Mouse (Mus musculus): Measurements from ENCODE around the gene Baz1b.
"Not testable (repeated sequence)": the region's sequence is repeated elsewhere in the genome, so short reads cannot be mapped to it uniquely, and the experiment has no call there.

Baz1b gene

DNA sequence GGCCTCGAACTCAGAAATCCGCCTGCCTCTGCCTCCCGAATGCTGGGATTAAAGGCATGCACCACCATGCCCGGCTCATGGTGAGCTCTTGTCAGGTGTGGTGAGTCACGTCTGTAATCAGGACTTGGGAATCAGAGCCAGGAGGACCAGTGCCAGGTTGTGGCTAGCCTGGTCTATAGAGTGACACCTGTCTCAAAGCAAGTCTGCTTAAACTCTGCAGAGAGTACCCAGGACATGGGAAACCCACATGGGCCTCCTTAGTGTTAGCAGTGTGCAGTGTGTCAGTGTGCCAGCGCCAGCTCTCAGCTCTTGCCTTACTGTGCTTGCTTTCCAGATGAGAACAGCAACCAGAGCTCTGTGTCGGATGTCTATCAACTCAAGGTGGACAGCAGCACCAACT is 7.4 kb upstream of the Baz1b start:
- no peak for DNase-seq (ENCODE audit: low spot score in 2 of 2)

DNA sequence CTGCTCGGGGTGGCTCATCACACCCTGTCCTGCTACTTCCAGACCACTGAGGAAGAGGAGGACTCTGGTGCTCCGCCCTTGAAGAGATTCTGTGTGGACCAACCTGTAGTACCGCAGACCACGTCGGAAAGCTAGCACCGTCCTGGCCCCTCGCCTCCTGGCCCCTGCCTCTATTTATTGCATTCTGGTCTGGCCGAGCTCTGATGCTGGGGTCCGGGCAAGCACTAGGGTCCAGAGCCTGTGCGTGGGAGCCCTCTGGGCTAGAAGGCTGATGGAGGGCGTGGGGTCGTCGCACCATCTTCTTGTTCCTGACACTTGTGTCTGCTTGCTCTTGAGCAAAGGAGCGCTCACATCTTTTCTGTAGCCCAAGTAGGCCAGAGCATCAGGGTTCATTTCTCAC is 6.3 kb upstream of the Baz1b start:
- DNase-seq (ENCODE audit: low spot score in 2 of 2): no peak

DNA sequence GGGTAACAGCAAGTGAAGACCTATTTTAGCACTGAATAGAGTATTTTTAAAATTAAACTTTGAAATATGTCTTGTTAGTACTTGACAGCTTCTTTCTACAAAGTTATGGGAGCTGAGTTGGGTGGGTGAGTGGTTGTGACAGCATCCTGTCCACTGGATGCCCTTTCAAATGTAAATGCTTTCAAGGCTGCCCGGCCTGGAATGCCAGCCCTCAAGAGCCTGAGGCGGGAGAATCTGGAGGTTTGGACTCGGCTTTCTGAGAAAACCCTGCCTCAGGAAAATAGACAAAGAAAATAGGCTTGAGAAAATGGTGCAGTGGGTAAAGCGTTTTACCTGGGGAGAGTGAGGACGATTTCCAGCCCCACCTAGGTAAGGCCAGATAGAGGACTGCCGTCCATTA is 5.3 kb upstream of the Baz1b start:
- DNase-seq (ENCODE audit: low spot score in 2 of 2): no peak

DNA sequence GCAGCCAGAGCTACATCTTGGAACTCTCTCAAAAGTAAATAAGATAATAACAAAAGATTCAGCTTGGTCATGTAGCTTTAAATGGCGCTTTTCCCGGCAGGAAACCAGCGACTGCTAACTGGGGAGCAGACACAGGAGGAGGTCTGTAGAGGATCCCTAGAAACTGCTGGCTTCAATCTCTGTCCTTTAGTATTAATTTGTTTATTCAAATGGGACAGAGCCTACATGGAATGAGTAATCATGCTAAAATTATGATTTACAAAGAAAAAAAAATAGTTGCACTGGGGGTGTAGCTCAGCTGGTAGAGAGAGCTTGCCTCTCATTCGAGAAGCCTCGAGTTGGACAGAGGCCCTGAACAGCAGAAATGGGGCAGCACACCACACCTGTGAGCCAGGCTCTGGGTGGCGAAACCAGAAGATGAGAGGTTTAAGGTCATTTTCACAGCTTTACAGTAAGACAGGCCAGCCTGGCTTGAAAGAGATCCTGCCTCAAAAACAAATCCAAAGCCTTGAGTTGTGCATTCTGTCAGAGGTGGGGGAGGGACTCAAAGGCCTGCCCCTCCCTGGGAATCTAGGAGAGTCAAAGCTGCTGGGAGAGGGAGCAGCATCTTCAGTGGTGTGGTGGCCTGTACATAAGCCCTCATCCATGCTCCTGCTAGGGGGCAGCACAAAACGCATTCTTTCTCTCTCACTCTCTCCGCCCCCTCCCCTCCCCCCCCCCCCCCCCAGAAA is 3.8 kb upstream of the Baz1b start:
- no peak for DNase-seq (ENCODE audit: low spot score in 2 of 2)

DNA sequence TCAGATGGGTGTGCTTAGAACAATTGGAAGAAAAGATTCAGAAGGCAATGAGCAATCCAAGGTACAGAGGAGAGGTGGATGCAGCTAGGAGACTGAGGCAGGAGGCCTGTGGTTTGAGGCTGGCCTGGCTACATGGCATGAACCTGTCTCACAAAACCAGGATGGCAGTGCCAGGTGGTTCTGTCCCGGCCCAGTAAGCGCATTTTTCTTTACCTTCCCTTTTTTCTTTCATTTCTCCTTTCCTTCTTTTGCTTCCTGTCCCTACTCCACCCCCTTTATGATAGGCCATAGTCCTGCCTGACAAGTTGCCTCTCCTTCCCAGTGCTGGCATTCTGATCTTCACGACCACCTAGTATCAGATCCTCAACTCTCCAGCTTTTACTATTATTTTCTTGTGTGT is 2.0 kb upstream of the Baz1b start:
- no peak for DNase-seq (ENCODE audit: low spot score in 2 of 2)

DNA sequence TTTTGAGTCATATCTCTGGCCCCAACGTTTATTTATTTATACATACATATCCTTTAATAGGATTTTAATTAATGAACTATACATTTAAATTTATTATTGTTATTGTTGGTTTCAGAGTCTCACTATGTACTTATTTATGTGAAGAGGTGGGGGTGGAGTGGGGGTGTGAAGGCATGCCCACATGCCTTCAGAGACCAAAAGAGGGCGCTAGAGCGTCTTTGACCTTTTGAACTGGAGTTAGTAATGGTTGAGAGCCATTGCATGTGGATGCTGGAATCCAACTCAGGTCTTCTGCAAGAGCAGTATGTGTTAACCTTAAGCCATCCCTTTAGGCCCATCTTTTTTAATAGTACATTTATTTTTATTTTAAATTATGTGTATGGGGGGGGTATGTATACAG is 1.5 kb upstream of the Baz1b start:
- DNase-seq (ENCODE audit: low spot score in 2 of 2): no peak

DNA sequence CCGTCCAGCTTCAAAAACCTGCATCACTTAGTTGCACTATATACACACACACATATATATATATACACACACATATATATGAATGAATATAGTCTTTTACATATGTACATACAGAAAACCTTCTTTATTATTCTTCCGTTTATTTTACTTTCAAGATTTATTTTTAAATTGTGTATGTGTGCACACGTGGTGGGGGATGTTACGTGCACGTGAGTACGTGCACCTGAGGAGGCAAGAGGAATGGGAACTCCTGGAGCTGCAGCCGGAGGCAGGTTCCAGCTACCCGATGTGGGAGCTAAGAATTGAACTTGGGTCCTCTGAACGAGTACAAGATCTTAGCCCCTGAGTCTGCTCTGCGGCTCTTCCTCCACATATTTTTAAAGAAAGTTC is 838 bp upstream of the Baz1b start:
- no peak for DNase-seq (ENCODE audit: low spot score in 2 of 2)

DNA sequence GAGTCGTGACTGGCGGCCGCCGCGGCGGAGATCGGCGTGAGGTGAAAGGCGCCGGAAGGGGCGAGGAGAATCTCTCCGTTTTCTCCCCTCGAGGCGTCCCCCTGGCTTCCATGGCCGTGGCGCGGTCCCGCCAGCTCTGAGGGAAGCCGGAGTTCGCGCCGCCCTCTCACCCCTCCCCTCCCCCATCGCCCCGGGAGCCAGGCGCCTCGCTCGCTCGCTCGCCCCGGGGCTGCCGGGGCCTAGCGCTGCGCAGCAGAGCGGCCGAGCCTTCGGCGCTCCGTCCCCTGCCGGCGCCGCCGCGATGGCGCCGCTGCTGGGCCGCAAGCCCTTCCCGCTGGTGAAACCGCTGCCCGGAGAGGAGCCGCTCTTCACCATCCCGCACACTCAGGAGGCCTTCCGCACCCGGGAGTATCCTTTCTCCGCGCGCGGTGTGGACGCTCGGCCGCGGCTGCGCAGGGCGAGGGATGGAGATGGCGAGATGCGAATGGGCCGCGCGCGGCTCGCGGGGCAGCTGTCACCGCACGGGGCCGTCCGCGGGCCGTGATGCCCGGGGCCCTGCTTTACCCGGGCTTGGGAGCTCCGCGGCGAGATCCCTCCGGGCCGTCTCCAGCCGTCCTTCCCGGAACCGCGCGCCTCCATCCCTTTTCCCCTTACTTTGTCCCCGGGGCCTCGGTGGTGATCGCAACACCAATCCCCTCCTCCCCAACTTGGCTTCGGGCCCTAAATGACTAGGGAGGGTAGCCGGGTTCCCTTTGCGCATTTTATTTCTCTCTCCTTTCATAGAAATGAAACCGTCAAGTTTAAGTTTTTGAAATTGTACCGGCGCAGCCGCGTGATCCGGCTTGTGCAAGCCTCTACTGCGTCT is 517 bp downstream of the Baz1b start:
- DNase-seq (ENCODE audit: low spot score in 2 of 2): peak in 1 of 2 experiments; percentile 40

DNA sequence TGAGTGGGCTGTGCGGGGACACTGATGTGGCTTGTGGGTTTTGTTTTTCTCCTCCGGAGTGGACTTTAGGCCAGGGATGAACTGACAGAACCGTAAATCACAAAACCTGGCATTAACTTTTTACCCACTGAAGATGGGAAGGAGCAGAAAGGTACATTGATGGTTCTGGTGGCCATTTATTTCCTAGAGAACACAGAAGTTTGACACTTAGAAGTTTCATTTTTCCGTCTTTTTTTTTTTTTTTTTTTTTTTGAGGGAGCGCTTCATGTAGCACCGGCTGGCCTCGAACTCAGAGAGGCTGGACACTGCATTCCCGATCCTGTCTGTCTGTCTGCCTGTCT is 1.1 kb downstream of the Baz1b start:
- no peak for DNase-seq (ENCODE audit: low spot score in 2 of 2)

DNA sequence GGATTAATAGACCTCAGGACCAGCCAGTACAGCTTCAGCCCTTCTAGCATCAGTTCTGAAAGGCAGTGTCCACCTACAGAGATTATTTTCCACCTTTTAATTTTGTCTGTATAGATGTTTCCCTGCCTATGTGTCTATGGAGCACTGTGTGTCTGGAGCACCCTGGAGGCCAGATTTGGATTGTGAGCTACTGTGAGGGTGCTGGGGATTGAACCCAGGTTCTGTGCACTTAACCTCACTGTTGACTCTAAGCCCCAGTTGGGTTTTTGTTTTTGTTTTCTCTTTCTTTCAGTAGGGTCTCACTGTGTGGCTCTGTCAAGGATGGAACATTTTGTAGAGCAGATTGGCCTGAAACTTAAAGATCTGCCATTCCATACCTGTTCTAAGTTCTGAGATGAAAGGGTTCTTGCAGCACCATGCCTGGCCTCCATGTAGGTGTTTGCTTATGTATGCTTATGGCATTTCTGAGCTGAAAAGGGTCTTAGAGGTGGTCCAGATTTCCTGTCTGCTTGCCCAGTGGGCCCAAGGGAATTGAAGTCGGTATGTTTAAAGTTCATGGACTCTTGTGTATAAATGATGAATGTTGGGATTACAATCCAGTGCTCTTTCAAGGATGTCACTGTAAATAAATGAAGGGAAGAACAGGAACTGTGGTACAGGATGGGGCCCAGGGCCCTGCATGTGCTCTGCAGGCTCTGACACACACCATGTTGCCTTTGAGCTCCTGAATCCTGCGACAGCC is 2.4 kb downstream of the Baz1b start:
- no peak for DNase-seq (ENCODE audit: low spot score in 2 of 2)

DNA sequence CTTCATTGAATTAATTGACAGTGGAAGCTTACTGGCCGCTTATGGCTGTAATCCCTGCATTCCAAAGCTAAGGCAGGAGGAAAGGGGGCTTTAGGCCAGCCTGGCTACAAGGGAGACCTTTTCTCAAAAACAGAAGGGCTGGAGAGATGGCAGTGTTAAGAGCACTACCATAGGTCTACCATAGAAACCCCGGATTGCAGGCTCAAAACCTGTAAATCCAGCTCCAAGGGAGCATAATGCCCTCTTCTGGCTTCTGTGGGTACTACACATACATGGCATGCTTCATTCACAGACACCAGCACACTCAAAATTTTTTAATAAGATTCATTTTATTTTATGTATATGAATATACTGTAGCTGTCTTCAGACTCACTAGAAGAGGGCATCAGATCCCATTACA is 4.6 kb downstream of the Baz1b start:
- DNase-seq (ENCODE audit: low spot score in 2 of 2): peak in 1 of 2 experiments; percentile 74

DNA sequence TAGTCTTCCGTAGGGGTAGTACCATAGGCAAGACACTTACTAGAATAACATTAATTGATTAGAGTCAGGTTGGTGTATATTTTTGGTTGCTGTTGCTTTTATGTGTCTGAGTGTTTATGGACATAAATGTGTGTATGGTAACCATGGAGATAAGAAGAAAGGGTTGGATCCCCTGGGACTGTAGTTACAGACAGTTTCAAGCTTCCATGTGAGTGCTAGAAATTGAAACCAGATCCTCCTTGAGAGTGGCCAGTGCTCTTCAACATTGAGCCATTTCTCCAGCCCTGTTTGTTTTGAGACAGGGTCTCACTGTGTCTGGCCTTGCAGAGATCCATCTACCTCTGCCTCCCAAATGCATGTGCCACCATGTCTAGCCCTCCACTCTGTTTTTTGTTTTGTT is 5.4 kb downstream of the Baz1b start:
- no peak for DNase-seq (ENCODE audit: low spot score in 2 of 2)

DNA sequence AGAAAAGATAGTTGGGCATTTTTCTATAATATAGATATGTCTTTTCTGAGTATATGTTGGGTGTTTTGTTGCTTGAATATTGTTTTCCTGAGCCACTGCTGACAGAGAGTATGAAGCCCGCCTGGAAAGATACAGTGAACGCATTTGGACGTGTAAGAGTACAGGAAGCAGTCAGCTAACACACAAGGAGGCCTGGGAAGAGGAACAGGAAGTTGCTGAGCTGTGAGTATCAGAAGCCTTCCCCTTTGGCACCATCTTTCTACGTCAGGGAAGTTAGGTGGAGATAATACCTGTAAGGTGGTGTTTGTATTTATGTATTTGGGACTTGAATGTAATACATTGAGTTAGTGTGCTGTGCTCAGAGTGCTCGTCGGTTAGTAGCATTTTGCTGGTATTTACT is 9.3 kb downstream of the Baz1b start:
- DNase-seq (ENCODE audit: low spot score in 2 of 2): no peak

DNA sequence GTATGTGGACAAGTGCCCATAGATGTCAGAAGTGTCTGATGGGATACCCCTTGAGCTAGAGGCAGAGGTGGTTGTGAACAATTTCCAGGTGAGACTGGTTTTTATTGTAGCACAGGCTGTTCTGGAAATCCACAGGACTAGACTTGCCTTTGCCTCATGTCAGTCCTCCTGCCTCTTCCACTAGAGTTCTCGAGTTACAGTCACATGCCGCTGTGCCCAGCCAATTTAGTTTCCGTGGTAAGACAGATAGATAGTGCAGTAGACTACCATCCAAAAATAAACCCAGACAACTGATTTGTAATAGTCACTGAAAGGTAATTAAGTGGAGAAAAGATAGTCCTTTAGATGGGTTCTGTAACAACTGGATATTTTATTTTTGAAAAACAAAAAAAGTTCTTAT is 15.7 kb downstream of the Baz1b start:
- no peak for DNase-seq (ENCODE audit: low spot score in 2 of 2)

DNA sequence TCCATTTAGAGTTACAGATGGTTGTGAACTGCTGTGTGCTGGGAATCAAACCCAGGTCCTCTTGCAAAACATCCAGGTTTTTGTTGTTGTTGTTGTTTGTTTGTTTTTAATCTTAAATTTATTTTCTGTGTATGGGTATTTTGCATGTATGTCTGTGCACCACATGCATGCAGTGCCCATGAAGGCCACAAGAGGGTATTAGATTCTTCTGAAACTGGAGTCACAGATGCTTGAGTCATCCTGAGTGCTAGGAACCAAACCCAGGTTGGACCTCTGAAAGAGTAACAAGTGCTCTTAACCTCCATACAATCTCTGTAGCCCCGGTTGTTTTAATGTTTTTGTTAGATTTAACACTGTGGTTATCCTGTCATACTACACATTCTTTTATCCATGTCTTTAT is 21.1 kb downstream of the Baz1b start:
- DNase-seq (ENCODE audit: low spot score in 2 of 2): no peak

DNA sequence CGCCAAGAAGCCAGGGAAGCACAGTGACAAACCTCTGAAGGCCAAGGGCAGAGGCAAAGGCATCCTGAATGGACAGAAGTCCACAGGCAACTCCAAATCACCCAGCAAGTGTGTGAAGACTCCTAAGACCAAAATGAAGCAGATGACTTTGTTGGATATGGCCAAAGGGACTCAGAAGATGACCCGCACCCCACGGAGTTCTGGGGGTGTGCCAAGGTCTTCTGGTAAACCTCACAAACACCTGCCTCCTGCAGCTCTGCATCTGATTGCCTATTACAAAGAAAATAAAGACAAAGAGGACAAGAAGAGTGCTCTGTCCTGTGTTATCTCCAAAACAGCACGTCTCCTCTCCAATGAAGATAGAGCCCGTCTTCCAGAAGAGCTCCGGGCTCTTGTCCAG is 29.8 kb downstream of the Baz1b start:
- no peak for DNase-seq (ENCODE audit: low spot score in 2 of 2)

DNA sequence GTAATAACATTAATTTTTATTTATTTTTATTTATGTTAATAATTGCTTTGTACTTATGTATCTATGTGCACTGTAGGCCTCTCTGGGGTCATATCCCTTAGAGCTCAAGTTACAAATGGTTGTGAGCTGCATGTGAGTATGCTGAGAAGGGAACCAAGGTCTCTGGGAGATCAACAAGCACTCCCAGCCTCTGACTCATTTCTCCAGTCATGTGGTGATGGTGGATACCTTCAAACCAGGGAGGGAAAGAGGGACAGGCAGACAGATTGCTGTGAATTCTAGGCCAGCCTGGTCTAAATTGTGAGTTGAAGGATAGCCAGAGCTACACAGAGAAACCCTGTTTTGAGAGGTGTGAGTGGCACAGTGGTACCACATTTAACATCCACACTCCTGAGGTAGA is 33.9 kb downstream of the Baz1b start:
- no peak for DNase-seq (ENCODE audit: low spot score in 2 of 2)

DNA sequence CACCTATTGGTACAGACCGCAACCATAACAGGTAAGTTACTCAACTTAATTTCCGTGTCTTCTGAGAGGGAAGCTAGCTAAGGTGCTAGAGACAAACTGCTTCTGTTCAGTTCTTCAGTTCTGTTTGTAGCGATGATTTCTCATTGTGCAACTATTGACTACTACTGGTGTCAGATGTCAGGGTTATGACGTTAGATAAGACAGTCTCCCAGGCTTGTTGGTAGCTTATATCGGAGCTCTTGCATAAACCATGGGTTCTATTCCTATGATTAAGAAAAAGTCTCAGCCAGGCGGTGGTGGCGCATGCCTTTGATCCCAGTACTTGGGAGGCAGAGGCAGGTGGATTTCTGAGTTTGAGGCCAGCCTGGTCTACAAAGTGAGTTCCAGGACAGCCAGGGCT is 35.0 kb downstream of the Baz1b start:
- DNase-seq (ENCODE audit: low spot score in 2 of 2): no peak

DNA sequence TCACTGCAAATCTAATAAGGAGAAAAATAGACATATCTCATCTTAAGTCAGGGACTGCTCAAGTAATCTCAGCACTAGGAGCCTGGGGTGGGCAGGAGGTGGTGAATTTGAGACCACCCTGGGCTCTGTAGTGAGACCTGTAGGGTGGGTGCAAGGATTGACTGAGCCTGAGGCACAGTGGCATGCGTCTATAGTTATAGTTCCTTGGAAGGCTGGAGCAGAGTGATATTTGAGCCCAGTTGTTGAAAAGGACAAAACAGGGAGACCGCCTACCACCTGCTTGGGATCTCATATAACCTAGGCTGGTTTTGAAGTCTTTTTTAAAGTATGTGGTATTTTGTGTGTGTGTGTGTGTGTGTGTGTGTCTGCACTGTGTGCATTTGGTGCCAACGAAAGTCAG is 37.1 kb downstream of the Baz1b start:
- DNase-seq (ENCODE audit: low spot score in 2 of 2): no peak

DNA sequence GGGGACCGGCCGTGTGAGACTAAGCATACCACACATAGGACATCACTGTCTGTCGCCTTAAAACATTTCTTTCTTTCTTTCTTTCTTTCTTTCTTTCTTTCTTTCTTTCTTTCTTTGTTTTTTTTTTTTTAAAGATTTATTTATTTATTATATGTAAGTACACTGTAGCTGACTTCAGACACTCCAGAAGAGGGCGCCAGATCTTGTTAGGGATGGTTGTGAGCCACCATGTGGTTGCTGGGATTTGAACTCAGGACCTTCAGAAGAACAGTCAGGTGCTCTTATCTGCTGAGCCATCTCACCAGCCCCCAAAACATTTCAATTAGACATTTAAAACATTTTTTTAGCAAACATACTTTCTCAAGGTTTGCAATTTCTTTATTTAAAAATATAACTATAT is 38.8 kb downstream of the Baz1b start:
- not testable (repeated sequence) for DNase-seq (ENCODE audit: low spot score in 2 of 2)

DNA sequence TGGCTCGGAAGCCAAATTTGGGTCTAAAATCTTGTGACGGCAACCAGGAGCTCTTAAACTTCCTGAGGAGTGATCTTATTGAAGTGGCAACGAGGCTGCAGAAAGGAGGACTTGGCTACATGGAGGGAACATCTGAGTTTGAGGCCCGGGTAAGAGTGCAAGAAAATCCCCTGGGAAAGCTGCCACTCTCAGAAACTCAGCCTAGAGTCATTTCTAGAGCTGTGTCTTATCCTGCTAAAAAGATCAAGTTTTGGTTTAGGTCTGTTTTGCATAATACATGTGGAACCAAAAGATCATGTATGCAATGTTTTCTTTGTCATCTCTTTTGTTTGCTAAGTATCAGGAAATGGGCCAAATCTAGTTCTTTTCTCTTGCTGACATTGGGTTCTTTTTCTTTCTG is 43.1 kb downstream of the Baz1b start:
- DNase-seq (ENCODE audit: low spot score in 2 of 2): no peak

DNA sequence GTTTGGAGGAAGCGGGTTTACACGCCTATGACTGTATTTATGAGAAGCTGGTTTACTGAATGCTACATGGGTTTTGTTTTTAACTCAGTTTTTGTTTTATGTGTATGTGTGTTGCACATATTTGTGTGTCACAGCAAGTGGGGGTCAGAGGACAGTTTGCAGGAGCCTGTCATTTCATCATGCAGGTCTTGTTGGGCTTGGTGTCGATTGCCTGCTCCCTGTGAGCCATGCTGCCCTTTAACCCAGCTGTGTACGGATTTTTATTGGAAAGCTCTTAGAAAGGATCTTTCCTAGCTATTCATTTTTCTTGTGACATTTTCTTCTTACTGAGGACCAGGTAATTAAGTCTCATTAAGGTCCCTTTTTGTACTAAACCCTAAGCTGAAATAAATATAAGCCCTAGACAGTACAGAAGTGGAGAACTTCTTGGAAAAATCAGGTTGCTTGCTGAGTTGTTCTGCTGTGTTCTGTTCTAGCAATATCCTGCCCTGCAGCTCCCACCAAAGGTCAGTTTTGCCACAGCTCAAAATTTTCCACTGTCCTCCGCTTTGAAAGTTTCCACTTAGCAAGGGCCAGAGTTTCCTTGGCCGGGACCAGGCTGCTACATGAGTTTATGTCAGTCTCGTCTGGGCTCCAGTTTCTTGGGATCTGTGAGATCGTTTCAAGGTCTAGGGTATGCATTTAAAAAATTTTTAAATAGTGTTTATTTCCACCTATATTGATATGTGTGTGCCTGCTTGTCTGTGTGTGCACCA is 46.3 kb downstream of the Baz1b start:
- DNase-seq (ENCODE audit: low spot score in 2 of 2): no peak

All from cerebellum, postnatal 4 days (tissue).